Mouse (Mus musculus): Measurements from ENCODE around the gene Six5. TPM values are rescaled to one million over a fixed set of nuclear protein-coding genes. Genes with fewer than 3 reads are reported as not detected.

Gene Six5
- total RNA-seq, 2 experiments from 2014 or later: 1.6 to 2.6 TPM

DNA sequence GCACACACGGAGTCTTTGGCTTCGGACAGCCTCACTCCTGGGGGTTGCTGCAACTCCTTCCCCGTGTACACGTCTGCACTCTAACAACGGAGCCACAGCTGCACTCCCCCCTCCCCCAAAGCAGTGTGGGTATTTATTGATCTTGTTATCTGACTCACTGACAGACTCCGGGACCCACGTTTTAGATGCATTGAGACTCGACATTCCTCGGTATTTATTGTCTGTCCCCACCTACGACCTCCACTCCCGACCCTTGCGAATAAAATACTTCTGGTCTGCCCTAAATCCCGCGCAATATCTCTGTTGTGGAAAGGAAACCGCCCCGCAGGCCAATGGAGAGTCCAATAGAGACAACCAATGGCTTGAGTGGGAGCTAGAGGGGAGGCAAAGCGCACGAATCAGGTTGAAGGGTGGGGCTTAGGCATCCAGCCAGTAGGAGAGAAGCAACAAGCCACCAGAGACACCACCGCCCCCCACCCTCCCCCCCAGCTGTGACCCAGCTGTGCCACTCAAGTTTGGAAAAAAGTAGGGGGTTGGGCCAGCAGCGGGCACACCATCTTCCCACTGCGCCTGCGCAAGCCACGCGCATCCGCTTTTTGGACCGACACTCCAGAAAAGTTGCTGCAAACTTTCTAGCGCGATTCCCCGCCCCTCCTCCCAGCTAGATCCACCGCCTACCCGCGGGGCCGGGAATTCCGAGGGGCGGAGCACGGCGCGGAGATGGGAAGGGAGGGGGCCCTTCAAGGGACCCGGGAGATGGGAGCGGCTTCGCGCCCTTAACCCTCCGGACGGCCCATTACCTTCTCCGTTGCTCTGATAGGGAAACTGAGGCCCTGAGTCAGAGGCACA lies 633 bp upstream of the Six5 start:
- peak; percentile 80 to 83 for DNase-seq (ENCODE audit: low spot score in 2 of 2)
- intact Hi-C loops (cut with DNase I): loop anchor here (2.0 kb wide), 1 partner anchor 19 kb away; no protein-coding TSS in a partner anchor

DNA sequence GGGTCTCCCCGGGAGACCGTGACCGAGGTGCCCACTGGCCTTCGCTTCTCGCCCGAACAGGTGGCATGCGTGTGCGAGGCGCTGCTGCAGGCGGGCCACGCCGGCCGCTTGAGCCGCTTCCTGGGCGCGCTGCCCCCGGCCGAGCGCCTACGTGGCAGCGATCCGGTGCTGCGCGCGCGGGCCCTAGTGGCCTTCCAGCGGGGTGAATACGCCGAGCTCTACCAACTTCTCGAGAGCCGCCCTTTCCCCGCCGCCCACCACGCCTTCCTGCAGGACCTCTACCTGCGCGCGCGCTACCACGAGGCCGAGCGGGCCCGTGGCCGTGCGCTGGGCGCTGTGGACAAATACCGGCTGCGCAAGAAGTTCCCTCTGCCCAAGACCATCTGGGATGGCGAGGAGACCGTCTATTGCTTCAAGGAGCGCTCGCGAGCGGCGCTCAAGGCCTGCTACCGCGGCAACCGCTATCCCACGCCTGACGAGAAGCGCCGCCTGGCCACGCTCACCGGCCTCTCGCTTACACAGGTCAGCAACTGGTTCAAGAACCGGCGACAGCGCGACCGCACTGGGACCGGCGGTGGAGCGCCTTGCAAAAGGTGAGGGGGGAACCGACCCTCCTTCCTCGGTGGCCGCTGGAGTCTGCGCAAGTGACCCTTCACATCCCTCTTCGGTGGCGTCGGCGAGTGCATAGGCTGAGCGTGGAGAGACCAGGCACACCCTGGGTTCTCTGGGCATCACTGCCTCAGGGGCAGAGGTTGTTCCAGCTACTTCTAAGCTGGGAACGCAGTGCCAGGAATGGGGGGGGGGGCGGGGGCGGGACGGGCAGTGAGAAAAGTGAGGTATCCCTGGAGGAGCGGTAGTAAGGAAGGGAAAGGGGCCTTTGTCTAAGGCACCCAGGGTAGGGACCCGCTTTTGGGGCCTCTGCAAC lies 694 bp downstream of the Six5 start:
- peak in 1 of 2 experiments; percentile 39 for DNase-seq (ENCODE audit: low spot score in 2 of 2)
- intact Hi-C loops (cut with DNase I): no loop called here

DNA sequence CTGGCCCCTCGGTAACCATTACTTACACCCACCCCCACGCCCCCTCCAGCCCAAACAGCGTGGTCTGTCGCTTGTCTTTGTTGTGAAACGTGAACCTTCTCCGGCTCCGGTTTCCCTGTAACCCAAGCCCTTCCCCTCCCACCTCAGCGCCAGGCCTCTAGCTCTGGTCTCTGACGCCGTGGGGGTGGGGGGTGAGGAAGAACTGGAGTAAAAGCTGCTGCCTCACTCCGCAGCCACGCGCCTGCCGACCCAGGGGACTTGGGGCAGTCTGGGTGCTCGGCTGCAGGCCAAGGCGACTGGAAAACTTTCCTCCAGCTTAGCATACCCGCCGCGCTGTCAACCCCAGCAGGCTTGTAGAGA lies 1.3 kb downstream of the Six5 start:
- intact Hi-C loops (cut with DNase I): no loop called here
- no peak for DNase-seq (ENCODE audit: low spot score in 2 of 2)

DNA sequence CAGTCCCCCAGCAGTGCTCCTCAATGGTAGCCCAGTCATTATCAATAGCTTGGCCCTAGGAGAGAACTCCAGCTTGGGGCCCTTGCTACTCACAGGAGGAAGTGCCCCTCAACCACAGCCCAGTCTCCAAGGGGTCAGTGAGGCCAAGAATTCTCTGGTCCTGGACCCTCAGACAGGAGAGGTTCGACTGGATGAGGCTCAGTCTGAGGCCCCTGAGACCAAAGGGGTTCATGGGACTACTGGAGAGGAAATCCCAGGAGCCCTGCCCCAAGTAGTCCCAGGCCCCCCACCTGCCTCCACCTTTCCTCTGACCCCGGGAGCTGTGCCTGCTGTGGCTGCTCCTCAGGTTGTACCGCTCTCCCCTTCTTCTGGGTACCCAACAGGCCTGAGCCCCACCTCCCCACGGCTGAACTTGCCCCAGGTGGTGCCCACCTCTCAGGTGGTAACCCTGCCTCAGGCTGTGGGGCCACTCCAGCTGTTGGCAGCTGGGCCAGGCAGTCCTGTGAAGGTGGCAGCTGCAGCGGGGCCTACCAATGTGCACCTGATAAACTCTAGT lies 2.1 kb downstream of the Six5 start:
- DNase-seq (ENCODE audit: low spot score in 2 of 2): no peak
- intact Hi-C loops (cut with DNase I): no loop called here

DNA sequence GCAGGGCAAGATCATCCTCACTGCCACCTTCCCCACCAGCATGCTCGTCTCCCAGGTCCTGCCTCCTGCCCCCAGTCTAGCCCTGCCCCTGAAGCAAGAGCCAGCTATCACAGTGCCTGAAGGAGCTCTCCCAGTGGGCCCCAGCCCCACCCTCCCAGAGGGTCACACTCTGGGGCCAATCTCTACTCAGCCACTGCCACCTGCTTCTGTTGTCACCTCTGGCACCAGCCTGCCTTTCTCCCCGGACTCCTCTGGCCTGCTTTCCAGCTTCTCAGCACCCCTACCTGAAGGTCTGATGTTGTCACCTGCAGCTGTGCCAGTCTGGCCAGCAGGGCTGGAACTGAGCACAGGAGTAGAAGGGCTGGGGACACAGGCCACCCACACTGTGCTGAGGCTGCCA lies 2.8 kb downstream of the Six5 start:
- no peak for DNase-seq (ENCODE audit: low spot score in 2 of 2)
- intact Hi-C loops (cut with DNase I): no loop called here

DNA sequence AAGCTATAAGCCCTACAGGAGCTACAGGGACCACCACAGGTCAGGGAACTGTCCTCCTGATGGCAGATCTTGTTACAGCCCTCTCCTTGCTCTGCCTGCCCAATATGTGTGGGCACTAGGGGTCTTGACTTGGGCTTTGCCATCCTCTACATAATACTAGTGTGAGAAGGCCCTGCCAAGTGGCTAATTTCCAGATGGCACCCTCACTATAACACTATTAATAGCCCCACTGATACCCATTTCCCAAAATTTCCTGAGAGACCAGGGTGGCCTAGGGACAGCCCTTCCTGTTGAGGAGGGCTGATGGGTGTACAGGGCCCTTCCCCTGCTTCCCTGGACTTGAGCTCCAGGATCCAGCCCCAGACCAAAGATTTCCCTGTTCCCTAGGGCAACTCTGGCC lies 3.5 kb downstream of the Six5 start:
- intact Hi-C loops (cut with DNase I): no loop called here
- DNase-seq (ENCODE audit: low spot score in 2 of 2): no peak

DNA sequence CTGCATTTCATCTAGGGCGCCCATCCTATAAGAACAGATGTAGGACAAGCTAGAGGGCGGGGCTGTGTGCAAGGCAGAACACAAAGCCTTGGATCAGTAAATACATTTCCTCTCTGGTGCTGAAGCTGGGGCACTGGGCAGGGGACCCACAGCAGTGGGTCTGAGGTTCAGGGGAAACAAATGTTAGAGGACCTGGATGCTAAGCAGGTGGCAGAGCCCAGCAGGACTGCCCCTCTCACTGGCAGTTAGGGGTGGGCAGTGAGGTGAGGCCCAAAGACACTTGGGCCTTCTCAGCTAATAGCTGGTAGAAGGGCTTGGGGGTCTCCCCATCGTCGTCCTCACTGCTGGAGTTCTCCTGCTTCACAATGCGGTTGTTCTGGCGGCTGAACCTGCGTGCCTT lies 4.4 kb downstream of the Six5 start:
- DNase-seq (ENCODE audit: low spot score in 2 of 2): no peak
- intact Hi-C loops (cut with DNase I): no loop called here

DNA sequence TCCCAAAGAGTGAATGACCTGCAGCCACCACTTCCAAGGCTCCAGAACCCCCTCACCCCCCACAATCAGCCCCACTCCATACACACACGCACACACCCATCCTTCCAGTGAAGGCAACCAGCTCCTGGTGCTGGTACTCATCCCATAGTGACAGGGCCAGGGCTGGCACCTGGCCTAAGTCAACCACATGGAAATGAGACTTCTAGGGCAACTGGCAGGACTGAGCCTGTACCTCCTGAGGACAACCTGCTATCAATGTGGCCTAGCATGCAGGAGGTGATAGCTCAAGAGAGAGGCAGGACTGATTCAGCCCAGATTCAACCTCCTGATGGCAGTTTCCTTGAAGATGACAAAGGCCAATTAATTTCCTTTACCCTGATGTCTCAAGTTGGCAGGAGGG lies 5.9 kb downstream of the Six5 start:
- intact Hi-C loops (cut with DNase I): no loop called here
- DNase-seq (ENCODE audit: low spot score in 2 of 2): no peak

DNA sequence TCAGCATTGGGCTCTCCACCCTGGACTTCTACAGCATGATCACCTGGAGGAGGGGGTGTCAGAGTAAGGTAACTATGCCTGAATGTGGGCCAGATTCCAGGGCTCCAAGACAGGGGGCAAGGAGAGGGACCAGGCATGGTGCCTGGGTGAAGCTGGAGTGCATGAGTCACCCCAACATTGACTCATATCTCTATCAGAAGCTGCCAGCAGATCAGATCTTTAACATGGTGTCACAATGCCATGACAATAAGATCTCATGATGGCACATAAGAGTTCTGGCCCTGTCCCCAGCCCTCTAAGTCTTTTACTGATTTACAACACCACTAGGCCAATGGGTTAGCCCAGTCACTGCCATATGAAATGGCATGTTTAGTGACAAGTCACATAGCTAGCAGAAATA lies 9.3 kb downstream of the Six5 start:
- intact Hi-C loops (cut with DNase I): no loop called here
- DNase-seq (ENCODE audit: low spot score in 2 of 2): no peak

DNA sequence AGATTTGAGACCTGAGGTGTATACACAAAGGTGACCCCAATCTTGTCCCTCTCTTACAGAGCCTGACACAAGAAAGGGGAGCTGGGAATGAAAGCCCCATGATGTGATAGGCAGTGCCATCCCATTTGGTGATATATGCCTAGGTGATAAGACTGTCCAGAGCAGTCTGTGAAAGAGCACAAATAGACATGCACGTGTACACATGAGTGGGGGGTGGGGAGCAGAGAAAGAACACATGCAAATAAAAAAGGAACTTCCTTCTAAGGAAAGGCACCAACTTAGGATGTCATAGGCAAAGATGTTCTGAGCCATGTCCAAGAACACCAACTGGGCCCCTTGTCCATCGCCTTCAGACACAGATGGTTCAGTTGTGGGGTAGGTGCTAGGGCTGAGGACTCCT lies 10.1 kb downstream of the Six5 start:
- no peak for DNase-seq (ENCODE audit: low spot score in 2 of 2)
- intact Hi-C loops (cut with DNase I): no loop called here

DNA sequence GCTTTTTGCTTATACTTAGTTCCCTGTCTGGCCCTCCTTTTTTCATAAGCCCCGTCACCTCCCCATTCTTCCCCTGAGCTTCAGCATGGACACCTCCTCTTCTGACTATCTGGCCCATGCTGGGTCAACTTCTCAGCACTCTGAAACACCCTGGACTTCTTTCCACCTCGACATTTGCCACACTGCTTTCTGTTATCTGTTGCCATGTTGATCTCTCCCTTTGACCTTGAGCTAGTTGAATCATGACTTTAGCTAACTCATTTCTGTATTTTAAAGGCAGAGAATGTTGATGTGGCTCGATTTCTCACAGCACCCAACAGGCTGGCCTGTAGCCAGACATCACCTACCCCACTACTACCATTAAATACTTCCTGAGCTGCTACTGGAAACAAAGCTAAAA lies 13.0 kb downstream of the Six5 start:
- intact Hi-C loops (cut with DNase I): no loop called here
- no peak for DNase-seq (ENCODE audit: low spot score in 2 of 2)

DNA sequence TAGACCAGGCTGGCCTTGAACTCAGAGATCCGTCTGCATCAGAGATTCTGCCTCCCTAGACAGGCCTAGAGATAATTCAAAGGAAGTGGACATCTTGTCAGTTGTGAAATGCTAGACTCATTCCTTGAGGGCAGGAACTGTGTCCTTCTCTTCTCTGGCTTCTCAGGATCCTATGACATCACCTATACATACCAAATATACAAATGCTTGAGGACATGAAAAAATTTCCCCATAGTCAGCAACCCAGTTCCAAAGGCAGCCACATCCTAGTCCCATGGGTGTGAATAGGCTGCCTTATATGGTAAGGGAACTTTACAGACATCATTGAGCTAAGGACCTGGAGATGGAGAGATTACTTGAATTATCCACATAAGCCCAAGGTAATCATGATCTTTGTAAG lies 15.2 kb downstream of the Six5 start:
- DNase-seq (ENCODE audit: low spot score in 2 of 2): no peak
- intact Hi-C loops (cut with DNase I): no loop called here

DNA sequence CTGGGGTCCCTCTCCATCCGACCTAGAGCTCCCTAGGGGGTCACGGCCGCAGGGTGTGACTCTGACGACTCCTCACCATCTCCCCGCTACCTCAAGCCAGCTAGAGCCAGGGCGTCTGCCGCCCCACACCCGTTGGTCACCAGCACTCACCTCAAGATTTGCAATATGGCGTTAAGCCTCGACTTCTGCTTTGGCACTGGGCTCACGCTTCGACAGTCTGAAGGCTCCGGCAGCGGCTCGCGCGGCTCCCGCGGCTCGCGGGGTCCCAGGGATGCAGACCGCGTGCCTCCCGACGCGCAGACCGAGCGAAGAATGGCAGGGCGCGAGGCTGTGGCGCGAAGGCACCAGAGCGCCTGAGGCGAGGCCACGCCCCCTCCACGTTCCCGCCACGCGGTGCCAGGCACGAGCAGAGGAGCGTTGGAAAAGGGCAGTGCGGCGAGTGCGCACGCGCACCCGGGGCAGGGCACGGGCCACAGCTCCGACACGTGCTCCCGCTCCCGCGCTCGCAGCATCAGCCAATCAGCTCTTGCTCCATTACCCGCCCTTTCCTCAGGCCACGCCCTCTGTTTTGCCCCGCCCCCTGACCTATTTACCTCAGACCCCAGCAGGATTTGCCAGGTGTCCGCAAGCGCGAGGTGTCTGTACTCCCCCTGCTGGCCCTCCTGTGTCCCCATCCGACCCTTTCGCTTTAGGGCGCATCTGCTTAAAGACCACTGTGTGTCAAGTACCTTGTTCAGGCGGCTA lies 23.8 kb downstream of the Six5 start, which contains the start of gene Gm4969:
Gene Gm4969, minus strand, starts transcription at position 341 of the 744 bp plus-strand sequence.
- DNase-seq (ENCODE audit: low spot score in 2 of 2): peak; percentile 44 to 53
- intact Hi-C loops (cut with DNase I): no loop called here

DNA sequence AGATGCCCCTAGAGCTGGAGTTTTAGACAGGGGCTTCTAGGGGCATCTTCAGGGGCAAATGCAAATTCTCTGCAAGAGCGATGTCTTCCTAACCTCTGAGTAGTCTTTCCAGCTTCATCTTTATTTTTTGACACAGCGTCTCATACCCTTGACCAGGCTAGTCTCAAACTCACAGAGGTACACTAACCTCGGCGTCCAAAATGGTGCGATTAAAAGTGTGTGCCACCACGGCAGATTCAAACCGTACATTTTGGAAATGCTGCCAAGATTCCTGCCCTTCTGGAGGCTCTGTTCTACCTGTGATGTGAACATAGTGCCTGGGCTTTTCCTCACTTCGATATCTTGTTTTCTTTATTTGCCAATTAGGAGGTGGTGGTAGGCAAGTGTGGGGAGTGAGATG lies 24.7 kb downstream of the Six5 start:
- no peak for DNase-seq (ENCODE audit: low spot score in 2 of 2)
- intact Hi-C loops (cut with DNase I): loop anchor here (1.0 kb wide), 1 partner anchor 95 kb away; the partner anchor contains the start of gene Sympk

DNA sequence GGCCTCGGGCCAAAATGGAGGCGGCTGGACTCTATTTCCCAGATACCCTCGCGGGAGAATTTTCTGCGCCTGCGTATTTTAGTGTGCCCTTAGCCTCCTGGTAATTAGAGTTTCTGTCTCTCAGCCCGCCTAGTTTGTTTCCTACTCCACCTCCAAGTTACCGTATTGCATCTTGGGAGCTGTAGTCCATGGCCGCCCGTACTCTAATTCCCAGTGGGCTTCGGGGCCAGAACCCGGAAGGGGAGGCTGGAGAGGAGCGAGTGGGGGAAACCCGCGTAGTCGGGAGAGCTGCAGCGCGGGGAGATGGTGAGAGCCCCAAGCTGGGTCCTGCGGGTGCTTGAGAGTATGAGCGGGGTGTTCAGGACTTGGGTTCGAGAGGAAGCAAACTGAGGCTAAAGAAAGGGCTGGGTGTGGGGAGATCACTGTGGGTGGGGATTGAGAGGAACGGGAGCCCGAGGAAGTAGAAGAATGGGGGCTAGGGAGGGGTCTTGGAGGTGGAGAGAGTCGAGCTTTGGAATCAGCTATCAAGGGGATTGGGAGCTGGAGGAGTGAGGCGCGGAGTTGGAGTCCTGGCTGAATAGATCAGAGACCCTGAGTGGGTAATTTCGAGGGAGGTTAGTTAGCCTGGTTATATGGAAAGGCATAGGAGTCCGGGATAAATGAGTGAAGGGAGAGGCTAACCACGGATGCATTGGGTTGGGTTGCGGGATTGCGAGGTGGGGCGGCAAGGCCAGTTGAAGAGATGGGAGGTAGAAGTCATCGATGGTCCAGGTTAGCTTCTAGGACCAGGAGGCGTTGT lies 25.4 kb downstream of the Six5 start, which contains the start of gene Fbxo46:
Gene Fbxo46, plus strand, starts transcription at position 229 of the 799 bp plus-strand sequence.
- intact Hi-C loops (cut with DNase I): loop anchor here (1.0 kb wide), 1 partner anchor 96 kb away; the partner anchor contains the start of gene Sympk
- DNase-seq (ENCODE audit: low spot score in 2 of 2): peak; percentile 91 to 93

DNA sequence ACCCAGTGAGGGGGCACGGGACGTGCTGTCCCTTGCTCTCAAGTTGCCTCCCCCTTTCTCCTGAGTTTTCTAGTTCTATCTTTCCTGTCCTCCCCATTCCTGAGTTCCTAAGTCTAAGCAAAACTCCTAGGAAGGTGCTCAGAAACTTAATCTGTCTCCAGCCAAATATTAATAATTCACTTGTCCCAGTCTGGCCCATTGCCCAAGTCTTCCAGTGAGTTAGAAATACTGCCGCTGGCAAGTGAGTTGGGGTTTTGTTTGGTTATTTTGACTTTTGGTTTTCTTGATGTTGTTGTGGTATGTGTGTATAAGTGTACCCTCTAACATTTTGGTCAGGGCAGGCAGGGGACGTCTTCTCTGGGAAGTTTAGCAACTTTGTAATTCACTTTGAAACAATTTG lies 27.3 kb downstream of the Six5 start:
- no peak for DNase-seq (ENCODE audit: low spot score in 2 of 2)
- intact Hi-C loops (cut with DNase I): no loop called here

DNA sequence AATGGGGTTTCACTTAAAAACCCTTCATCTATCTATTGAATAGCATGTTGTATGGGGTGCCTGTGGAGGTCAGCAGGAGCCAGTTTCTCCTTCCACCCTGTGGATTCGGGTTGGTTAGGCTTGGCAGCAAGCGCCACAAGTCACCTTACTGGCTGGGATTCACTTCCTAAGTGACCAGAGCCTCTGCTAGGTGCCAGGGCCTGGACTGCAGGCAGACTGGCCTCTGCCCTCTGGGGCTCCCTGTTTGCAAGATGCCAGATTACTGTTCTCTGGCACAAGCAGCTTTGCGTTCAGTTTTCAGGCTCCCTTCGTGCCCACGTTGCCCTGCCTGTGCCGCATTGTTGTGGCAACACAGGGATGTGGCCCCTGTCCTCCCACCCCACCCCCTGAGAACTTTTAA lies 30.3 kb downstream of the Six5 start:
- DNase-seq (ENCODE audit: low spot score in 2 of 2): no peak
- intact Hi-C loops (cut with DNase I): no loop called here

DNA sequence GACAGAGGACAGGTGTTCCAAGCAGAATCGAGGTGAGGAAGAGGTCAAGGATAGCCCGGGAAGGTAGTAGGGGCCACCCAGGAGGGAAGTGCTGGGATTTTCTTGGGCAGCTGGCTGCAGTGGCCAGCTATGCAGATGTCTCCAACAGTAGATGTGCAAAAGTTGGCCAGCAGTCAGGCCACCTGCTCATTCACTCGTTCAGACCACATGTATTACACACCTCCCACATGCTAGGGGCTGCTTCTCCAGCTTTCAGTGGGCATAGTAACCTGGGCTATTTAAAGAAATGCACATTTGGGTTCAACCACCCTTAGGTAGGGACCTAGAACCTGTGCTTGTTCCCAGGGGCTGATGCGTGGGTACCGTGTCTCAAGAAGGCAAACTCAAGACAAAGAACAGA lies 33.4 kb downstream of the Six5 start:
- DNase-seq (ENCODE audit: low spot score in 2 of 2): no peak
- intact Hi-C loops (cut with DNase I): no loop called here

DNA sequence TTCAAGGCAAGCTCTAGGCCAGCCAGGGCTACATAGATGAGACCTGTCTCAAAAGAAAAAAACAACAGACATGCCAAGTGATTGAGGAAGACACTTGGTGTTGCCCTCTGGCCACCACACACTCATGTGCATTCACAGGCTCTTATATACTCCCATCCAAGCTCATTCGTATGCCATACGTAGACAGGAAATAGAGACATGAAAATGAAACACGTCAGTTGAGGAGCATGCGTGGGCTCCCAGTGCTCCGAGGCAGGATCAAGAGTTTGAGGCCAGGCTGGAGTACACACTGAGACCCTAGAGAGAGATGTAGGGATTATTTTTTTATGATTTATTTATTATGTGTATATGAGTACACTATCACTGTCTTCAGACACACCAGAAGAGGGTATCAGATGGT lies 35.0 kb downstream of the Six5 start:
- intact Hi-C loops (cut with DNase I): no loop called here
- DNase-seq (ENCODE audit: low spot score in 2 of 2): no peak
